Mouse (Mus musculus) left cerebral cortex, adult 2 months (tissue): Measurements from ENCODE around the gene Clcn1. TPM values are rescaled to one million over a fixed set of nuclear protein-coding genes. Genes with fewer than 3 reads are reported as not detected.

Experiments
- DNase-seq, 2 experiments: peaks; one replicate each; pipeline ENCODE4 v3.0.0; 2021 to 2022; ENCODE audit warnings: low spot score in 2 of 2, mixed read lengths in 1 of 2; ENCODE audit errors: extremely low spot score in 1 of 2
- H3K27ac ChIP-seq: fragments of 200-600 bp; 2 replicates; pipeline ENCODE4 v1.8.1; 2022
- H3K4me3 ChIP-seq: fragments of 200-600 bp; 2 replicates; pipeline ENCODE4 v1.8.1; 2022
- CTCF ChIP-seq: fragments of 200-600 bp; IDR thresholded peaks from 2 replicates; pipeline ENCODE4 v1.8.1; 2022; ENCODE audit warnings: antibody characterized with exemption, mild to moderate bottlenecking, moderate library complexity
- intact Hi-C: fragments of 180-260 bp; cut with DNase I; formaldehyde crosslinking; loops from one replicate; pipeline ENCODE4 v1.15.1; 2025
- total RNA-seq, 2 experiments: library from RNA; stranded (reverse); gene quantifications; 2 replicates each; pipeline ENCODE4 v1.2.3; 2021

The Clcn1 gene
- total RNA-seq, 2 experiments from 2014 or later = 5.3 to 6.4 TPM

DNA sequence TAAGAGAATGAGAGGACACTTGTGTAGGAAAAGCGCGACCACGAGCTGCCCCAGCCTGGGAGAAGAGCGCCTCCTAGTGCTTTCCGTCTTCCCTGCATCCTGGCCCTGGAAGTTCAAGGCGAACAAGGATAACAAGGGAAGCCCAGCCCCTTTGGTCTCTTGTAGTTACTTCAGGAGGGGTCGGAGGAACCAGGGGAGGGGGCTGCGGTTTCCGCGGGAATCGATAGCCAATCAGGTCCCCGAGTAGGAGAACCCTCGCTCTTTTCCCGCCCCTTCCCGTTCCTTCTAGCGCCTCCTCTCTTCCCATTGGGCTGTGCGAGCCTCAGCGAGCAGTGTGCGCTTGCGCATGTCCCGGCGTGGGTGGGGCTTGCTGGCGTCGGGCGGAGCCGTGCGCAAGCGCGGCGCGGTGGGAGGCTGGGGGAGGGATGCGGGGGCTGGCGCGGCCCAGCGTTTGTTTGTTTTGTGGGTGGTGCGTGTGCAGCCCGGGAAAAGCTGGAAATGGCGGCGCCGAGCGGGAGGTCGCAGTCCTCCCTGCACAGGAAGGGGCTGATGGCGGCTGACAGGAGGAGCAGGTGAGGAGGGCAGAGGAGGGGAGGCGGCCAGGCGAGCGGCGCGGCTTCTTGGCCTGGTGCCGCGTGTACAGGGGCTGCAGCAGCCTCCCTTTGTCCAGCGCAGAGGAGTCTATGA, 21.7 kb upstream of the Clcn1 start, which contains the start of gene Casp2:
Gene Casp2 (plus strand): TSS at position 360 of the 687 bp plus-strand sequence.
- intact Hi-C loops = loop anchor here (1.0 to 5.0 kb wide), 4 partner anchors 35 to 660 kb away; partner anchors contain the start of gene Fam131b
- TF ChIP-seq CTCF = peak; percentile 99
- peak within 1 kb of the TSS; percentile 98 for H3K4me3 ChIP-seq
- DNase-seq = peak; percentile 97 to 98
- peak within 1 kb of the TSS; percentile 93 for H3K27ac ChIP-seq

DNA sequence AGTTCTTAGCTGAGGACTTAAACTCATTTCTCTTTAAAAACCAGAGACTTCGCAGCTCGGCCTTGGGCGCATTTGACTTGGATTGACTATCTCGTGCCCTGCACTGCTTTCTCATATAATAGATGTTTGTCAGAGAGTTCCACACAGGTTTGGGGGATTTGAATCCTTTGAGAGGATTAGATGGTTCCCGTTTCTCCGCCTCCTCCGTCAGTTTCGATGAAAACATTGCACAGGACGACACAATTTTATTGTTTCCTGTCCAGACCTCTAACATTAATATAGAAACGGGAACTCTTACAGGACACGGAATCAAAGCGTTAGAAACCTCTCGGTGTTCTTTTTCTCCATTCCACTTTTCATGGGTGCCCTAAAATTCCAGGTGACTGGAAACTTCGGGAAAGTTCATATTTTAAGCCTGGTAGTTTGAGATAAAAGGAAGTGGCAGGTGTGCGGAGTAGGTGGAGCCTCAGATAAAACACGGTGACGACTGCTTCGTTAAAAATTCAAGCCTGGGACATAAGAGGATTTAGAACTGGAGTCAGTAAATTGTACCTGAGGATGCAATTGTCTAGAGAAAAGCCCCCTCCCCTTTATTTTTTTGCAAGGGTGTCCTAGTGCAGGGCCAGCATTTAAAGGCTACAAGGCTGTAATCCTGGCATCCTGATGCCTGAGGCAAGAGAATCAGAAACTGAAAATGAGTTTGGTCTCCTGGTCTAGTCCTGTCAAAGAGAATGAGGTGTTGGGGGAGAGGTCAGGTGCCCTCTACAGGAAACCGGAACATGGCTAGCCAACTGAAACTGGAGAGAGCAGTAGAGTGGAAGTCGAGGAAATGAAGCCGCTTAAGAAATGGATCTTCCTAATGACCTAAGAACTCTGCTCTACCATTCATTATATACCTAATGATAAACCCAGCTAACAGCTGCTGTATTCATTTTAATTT, 20.8 kb upstream of the Clcn1 start:
- Histone ChIP-seq H3K27ac (peak overlapping the region; percentile 93), H3K4me3 (peak overlapping the region; percentile 98)
- intact Hi-C loops = loop anchor here (1.0 to 5.0 kb wide), 3 partner anchors 57 to 661 kb away; partner anchors contain the start of gene Fam131b
- TF ChIP-seq CTCF = no peak
- no peak for DNase-seq

DNA sequence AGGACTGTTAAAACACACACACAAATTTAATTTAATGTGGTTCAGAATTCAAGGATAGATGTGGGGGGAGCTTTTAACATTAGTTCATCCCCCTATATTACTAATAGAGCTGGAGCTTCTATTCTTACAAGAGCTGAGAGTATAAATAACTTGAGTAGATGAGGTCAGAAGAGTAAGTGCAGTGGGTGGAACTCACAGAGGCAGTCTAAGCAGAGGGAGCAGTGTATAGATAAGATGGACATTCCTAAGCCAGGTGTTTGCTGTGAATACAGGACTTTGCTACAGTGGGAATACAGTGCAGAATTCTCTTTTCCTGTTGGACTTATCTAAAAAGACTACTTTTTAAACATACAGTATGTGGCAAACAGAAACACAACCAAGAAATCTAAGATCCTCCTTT, 15.7 kb upstream of the Clcn1 start:
- intact Hi-C loops = loop anchor here (10.0 kb wide), 1 partner anchor 404 kb away; no protein-coding TSS in a partner anchor

DNA sequence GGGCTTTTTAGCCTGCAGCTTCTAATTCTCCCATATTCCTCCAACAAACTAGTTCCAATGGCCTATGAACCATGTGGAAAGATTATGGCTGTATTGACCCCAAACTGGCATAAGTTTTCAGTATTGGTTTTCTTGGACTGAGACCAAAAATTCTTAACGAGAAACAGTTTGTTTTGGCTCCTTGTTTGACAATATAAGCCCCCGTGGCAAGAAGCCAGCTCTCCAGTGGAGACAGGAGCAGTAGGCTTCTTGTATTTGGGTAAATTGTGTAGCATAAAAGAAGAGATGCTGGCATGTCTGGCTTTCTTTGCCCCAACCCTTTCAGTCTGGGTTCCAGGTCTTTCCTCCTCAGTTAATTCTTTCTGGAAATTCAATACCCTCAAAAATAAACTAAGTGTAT, 10.3 kb upstream of the Clcn1 start:
- no peak overlapping the region for H3K27ac ChIP-seq
- no peak overlapping the region for H3K4me3 ChIP-seq
- intact Hi-C loops = loop anchor here (10.0 kb wide), 1 partner anchor 399 kb away; no protein-coding TSS in a partner anchor
- DNase-seq = no peak
- TF ChIP-seq CTCF = no peak

More for the DNA sequence above, 15.7 kb upstream of the Clcn1 start:
- DNase-seq = no peak
- TF ChIP-seq CTCF = no peak
- no peak overlapping the region for H3K27ac ChIP-seq
- H3K4me3 ChIP-seq = no peak overlapping the region

DNA sequence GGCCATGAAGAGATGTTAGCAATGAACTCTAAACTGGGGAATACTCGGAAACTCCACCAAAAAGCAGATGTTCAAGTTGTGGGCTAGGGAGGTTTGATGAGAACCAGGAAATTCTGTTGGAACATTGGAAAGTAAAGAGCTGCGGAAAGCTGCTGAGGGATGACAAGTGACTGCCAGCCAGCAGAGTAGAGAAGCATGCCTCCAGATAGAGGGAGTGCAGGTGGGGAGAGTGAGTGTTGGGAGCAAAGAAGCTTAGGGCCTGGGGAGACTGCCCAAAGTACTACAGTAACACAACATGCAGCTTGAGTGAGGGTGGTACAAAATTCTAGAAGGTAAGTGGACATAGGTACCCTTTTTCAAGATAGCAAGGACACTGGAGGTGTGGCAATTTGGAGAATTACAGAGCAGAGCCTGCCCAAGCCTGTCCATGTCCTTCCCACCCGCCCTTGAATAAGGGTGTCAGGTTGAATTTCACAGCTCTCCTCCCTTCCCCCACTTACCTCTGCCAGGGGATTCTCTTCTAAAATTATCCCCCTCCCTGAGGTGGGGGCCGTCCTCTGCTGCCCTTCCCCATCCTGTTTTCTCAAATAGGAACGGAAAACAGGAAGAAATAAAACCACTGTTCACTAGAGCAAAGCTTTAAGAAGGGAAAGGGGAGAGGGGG, 3.5 kb upstream of the Clcn1 start:
- no peak for TF ChIP-seq CTCF

DNA sequence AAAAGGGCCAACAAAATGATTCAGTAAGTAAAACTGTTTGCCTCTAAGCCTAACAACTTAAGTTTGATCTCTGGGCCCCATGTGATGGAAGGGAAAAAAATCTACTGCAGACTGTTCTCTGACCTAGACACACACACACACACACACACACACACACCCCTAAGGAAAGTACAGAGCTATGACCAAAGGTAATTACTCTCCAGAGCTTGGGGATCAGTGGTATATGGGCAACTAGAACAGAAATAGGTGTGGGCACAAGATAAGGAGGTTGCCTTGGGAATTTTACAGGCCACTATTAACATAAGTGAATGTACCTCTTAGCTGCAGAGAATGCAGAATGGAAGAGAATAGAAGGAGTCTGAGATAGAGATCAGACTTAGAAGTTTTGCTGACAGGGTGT, 1.1 kb downstream of the Clcn1 start:
- intact Hi-C loops = no loop called here
- no peak for TF ChIP-seq CTCF
- DNase-seq = no peak
- Histone ChIP-seq H3K27ac (no peak overlapping the region), H3K4me3 (no peak overlapping the region)

More for the DNA sequence above, 3.5 kb upstream of the Clcn1 start:
- Histone ChIP-seq H3K4me3 (no peak overlapping the region), H3K27ac (no peak overlapping the region)
- no peak for DNase-seq
- intact Hi-C loops = no loop called here

DNA sequence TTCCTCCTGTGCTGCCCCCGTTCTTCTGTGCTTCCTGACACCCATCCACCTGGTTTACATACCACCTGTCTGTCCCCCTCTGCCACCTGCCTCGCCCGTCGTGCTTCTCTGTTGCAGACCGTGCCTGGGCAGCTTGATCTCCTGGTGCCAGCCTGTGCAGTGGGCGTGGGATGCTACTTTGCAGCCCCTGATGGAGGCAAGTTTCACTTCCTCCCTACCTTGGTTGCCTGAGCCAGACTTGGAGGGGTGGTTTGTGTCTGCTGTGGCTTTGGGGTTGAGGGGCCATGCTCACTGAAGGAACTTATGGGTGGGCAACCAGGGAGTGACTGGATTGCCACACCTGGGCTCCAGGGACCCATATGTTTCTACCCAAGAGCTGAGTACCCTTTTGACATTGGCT, 6.8 kb downstream of the Clcn1 start:
- TF ChIP-seq CTCF = no peak
- intact Hi-C loops = no loop called here
- H3K4me3 ChIP-seq = no peak overlapping the region
- DNase-seq = no peak
- no peak overlapping the region for H3K27ac ChIP-seq

DNA sequence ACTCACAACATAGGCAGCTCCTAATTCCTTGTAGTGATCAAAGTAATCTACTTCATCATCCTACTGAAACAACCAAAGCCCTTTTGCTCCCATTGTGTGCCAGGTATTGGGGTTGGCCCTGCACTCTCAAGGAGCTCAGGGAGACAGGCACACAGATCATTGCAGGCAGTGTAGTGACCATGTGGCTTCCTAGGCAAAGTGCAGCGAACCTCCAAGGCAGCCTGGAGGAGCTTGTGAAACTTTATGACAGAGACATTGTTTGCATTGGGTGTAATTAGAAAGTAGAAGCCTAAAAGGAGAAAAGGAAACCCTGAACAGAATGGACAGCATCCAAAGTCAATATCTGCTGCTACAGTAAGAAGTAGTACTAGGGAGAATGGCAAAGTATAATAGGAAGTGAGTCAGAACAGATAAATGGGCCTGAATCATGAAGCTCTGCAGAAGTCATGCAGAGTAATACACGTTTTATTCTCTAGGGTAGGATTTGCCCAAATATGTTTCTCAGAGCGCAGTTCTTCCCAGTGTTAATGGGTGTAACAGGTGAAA, 9.1 kb downstream of the Clcn1 start:
- intact Hi-C loops = no loop called here
- DNase-seq = no peak

DNA sequence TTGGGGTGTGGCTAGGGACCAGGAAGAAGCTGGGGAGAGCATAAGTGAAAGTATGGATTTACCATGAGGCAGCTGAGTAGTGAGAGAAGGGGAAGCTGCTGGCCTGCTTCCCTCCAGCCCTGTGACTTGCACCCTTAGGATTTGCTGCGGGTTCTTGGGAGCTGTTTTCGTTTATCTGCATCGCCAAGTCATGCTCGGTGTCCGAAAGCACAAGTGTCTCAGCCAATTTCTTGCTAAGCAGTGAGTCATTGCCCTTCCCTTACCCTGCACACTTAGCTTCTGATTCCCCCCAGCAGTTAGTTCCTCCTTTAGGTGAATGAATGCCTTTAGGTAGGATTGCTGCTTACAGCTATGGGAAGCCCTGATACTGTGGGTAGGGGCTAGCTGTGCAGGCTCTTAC, 12.9 kb downstream of the Clcn1 start:
- TF ChIP-seq CTCF = no peak
- no peak for DNase-seq
- intact Hi-C loops = no loop called here

More for the DNA sequence above, 9.1 kb downstream of the Clcn1 start:
- Histone ChIP-seq H3K27ac (no peak overlapping the region), H3K4me3 (no peak overlapping the region)
- no peak for TF ChIP-seq CTCF

DNA sequence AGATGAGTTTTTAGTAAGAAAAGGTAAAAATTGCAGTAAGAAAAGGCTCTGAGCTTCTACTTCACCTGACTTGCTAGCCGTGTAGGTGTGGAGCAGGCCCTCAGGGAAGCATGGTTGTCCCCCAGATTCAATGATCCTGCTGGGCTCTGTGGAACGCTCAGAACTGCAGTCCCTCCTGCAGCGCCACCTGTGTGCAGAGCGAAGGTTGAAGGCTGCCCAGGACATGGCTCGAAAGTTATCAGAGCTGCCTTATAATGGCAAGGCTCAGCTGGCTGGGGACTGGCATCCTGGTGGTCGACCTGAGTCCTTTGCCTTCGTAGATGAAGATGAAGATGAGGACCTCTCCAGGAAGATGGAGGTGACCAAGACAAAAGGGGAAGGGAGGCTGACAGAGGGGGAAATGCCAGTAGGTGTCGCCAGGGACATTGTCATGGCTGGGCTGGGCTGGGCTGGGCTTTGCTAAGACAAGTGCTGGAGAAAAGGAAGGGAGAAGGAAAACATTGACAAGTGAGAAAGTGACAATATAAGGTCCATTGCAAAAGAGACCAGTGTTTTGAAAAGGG, 23.4 kb downstream of the Clcn1 start:
- no peak; the same call in none of the 2 replicates for TF ChIP-seq CTCF
- H3K4me3 ChIP-seq = no peak overlapping the region
- intact Hi-C loops = no loop called here
- no peak overlapping the region for H3K27ac ChIP-seq
- no peak for DNase-seq

More for the DNA sequence above, 12.9 kb downstream of the Clcn1 start:
- no peak overlapping the region for H3K4me3 ChIP-seq
- no peak overlapping the region for H3K27ac ChIP-seq
